Comparison of ENCODE assay signal across 15 mouse cellular contexts in genomic region chr7:64076764-64077360, GRCm38 (mm10).
A peak's percentile ranks its signal among the peaks of the same experiment; 100 is the strongest.
DNase-seq lines count a peak whose midpoint lies in the region; ATAC-seq lines count a peak whose summit lies in the region.
"Had no signal": no experiment of that assay in that cellular context is flagged by ENCODE, and none has a peak within 500 bp of the region (broad histone marks: within the 10 kb centered on the region; RNA-seq: fewer than 3 reads in every experiment).

No protein-coding gene starts in this region.

- ATAC-seq in neural tube, embryonic 15.5 days (ENCODE audit: low FRiP score) = no peak
- peak; percentile 44 for ATAC-seq in CD4-positive, CD25-positive, alpha-beta regulatory T cell, adult 4 months

- peak; percentile 8 for DNase-seq in neural tube, embryonic 10.5 days (ENCODE audit: extremely low spot score, low spot score)
- DNase-seq in embryonic facial prominence, embryonic 10.5 days (ENCODE audit: low spot score) = peak; percentile 2
- DNase-seq in splenic B cell, adult 2 months (ENCODE audit: low read depth, low spot score) = peak; percentile 38
- DNase-seq in left cerebral cortex, postnatal 36 days (ENCODE audit: low spot score in 2 of 2) = no peak
- no peak for DNase-seq in lung, postnatal 4 days
- DNase-seq: cerebellum, adult 18-20 months; embryo, embryonic 11 days; gastrocnemius, postnatal 14 days; lung, postnatal 14 days; right cerebral cortex, postnatal 14 days had no signal

- no peak overlapping the region for H3K27ac ChIP-seq in neural tube, embryonic 15.5 days (replicated peaks)
- no peak overlapping the region for H3K27ac ChIP-seq in embryonic facial prominence, embryonic 10.5 days (replicated peaks)
- H3K27ac ChIP-seq: hindbrain, embryonic 12.5 days; liver, embryonic 14.5 days had no signal

- intact Hi-C loops in left cerebral cortex, postnatal 36 days (cut with DNase I) = no loop called here

- no peaks in the 10 kb centered on the region for H3K27me3 ChIP-seq in neural tube, embryonic 15.5 days (replicated peaks)
- no peaks in the 10 kb centered on the region for H3K27me3 ChIP-seq in embryonic facial prominence, embryonic 10.5 days (replicated peaks; ENCODE audit: low read depth, poor library complexity, severe bottlenecking)
- H3K27me3 ChIP-seq in splenic B cell, adult 2 months (ENCODE audit: control insufficient read depth, insufficient read depth, low read length, poor library complexity, severe bottlenecking) = no peaks in the 10 kb centered on the region
- H3K27me3 ChIP-seq: hindbrain, embryonic 12.5 days had no signal

- no peaks in the 10 kb centered on the region for H3K36me3 ChIP-seq in neural tube, embryonic 15.5 days
- H3K36me3 ChIP-seq in embryonic facial prominence, embryonic 10.5 days (replicated peaks) = no peaks in the 10 kb centered on the region
- H3K36me3 ChIP-seq in splenic B cell, adult 2 months (ENCODE audit: control insufficient read depth, insufficient read depth, low read length, poor library complexity, severe bottlenecking) = no peaks in the 10 kb centered on the region
- H3K36me3 ChIP-seq: hindbrain, embryonic 12.5 days had no signal

- no peak overlapping the region for H3K9ac ChIP-seq in neural tube, embryonic 15.5 days (replicated peaks)
- H3K9ac ChIP-seq: hindbrain, embryonic 12.5 days; liver, embryonic 14.5 days had no signal

- H3K9me3 ChIP-seq in neural tube, embryonic 15.5 days (replicated peaks) = no peaks in the 10 kb centered on the region
- no peaks in the 10 kb centered on the region for H3K9me3 ChIP-seq in embryonic facial prominence, embryonic 10.5 days
- H3K9me3 ChIP-seq: hindbrain, embryonic 12.5 days had no signal

- H3K4me2 ChIP-seq in neural tube, embryonic 15.5 days = no peak overlapping the region
- H3K4me2 ChIP-seq: hindbrain, embryonic 12.5 days had no signal

- no peak overlapping the region for H3K4me3 ChIP-seq in neural tube, embryonic 15.5 days (replicated peaks)
- no peak overlapping the region for H3K4me3 ChIP-seq in embryonic facial prominence, embryonic 10.5 days
- H3K4me3 ChIP-seq: erythroblast, embryonic 14.5 days; hindbrain, embryonic 12.5 days had no signal

- 94% methylated on average over 4 of the region's 4 CpGs for WGBS in neural tube, embryonic 15.5 days
- 87% methylated on average over 4 of the region's 4 CpGs for WGBS in embryonic facial prominence, embryonic 10.5 days

- H3K4me1 ChIP-seq in neural tube, embryonic 15.5 days = no peaks in the 10 kb centered on the region
- no peaks in the 10 kb centered on the region for H3K4me1 ChIP-seq in embryonic facial prominence, embryonic 10.5 days
- H3K4me1 ChIP-seq: hindbrain, embryonic 12.5 days had no signal

Comparison
In these comparisons a context has a peak if more than half of its experiments do, and no peak if none do; other contexts are left out.
1. DNase-seq: peak in neural tube, embryonic 10.5 days (single experiment), embryonic facial prominence, embryonic 10.5 days (single experiment) and splenic B cell, adult 2 months (single experiment); none in left cerebral cortex, postnatal 36 days (0 of 2) and lung, postnatal 4 days (0 of 2).